Mouse (Mus musculus) ES-Bruce4 (cell line): ENCODE measurements around the gene Ngrn. TPM values are rescaled to one million over a fixed set of nuclear protein-coding genes. Genes with fewer than 3 reads are reported as not detected.

ENCODE experiments used
- H3K27ac ChIP-seq: 2 replicates; pipeline ENCODE4 v1.5.1; 2012; ENCODE audit warnings: low read length, inconsistent platforms; ENCODE audit not compliant: insufficient read depth
- H3K27me3 ChIP-seq: 2 replicates; pipeline ENCODE4 v1.6.1; 2012; ENCODE audit warnings: mild to moderate bottlenecking, low read length, inconsistent platforms; ENCODE audit not compliant: control insufficient read depth, poor library complexity, insufficient read depth, severe bottlenecking
- H3K36me3 ChIP-seq: 2 replicates; pipeline ENCODE4 v1.6.1; 2012; ENCODE audit warnings: inconsistent platforms, mild to moderate bottlenecking, low read length, moderate library complexity; ENCODE audit not compliant: control insufficient read depth, poor library complexity, insufficient read depth, severe bottlenecking
- H3K4me1 ChIP-seq: one replicate; pipeline ENCODE4 v1.8.1; 2011; ENCODE audit warnings: low read length; ENCODE audit not compliant: control insufficient read depth, insufficient read depth
- H3K4me3 ChIP-seq: 2 replicates; pipeline ENCODE4 v1.5.1; 2011; ENCODE audit warnings: low read depth, mild to moderate bottlenecking, low read length
- H3K9ac ChIP-seq: 2 replicates; pipeline ENCODE4 v1.6.1; 2012; ENCODE audit warnings: low read depth, mild to moderate bottlenecking, inconsistent platforms; ENCODE audit not compliant: poor library complexity, severe bottlenecking
- H3K9me3 ChIP-seq: replicated peaks from 2 replicates; pipeline ENCODE4 v1.6.1; 2012; ENCODE audit warnings: mild to moderate bottlenecking, low read length, inconsistent platforms; ENCODE audit not compliant: control insufficient read depth, poor library complexity, insufficient read depth, severe bottlenecking
- CTCF ChIP-seq: IDR thresholded peaks from one replicate; pipeline ENCODE4 v1.8.1; 2011; ENCODE audit warnings: low read depth, low read length
- EP300 ChIP-seq: IDR thresholded peaks from 2 replicates; pipeline ENCODE4 v1.6.1; 2011; ENCODE audit warnings: low read depth, low read length; ENCODE audit not compliant: insufficient read depth
- POLR2A ChIP-seq: IDR thresholded peaks from one replicate; pipeline ENCODE4 v1.8.1; 2011; ENCODE audit warnings: low read length; ENCODE audit not compliant: insufficient read depth
- polyA plus RNA-seq: library from polyadenylated mRNA; stranded (reverse); fragments of >200 nt; gene quantifications from 2 replicates; pipeline ENCODE4 v1.2.4, GENCODE M21; 2011; ENCODE audit warnings: low read depth; ENCODE audit not compliant: missing spikeins, insufficient read depth, insufficient read length

Ngrn gene
- polyA plus RNA-seq, 1 experiment = 32.5 TPM

- no peak overlapping the region for H3K4me3 ChIP-seq
- H3K9me3 ChIP-seq = no peaks in the 10 kb centered on the region
- peaks cover 28% of the 10 kb centered on the region for H3K36me3 ChIP-seq
- no peak for TF ChIP-seq CTCF
- no peak for TF ChIP-seq POLR2A
- TF ChIP-seq EP300 = no peak
- H3K27me3 ChIP-seq = no peaks in the 10 kb centered on the region
- H3K9ac ChIP-seq = no peak overlapping the region
- no peaks in the 10 kb centered on the region for H3K4me1 ChIP-seq
- no peak overlapping the region for H3K27ac ChIP-seq
Observed at GRCm38 (mm10) chr7:80267764-80268163, 6.7 kb downstream of the Ngrn start.

- Histone ChIP-seq H3K9ac (peak within 1 kb of the TSS; percentile 84), H3K27me3 (no peaks in the 10 kb centered on the region), H3K4me3 (peak within 1 kb of the TSS; percentile 99), H3K9me3 (no peaks in the 10 kb centered on the region), H3K4me1 (no peaks in the 10 kb centered on the region), H3K27ac (peak within 1 kb of the TSS; percentile 42; the same call in 1 of the 2 replicates), H3K36me3 (peaks cover 18% of the 10 kb centered on the region)
- TF ChIP-seq POLR2A (no peak), EP300 (no peak), CTCF (no peak)
Observed at GRCm38 (mm10) chr7:80268897-80269750, 8.1 kb downstream of the Ngrn start, which contains the start of gene Vps33b. Vps33b (plus strand) TSS chr7:80269649.

- Histone ChIP-seq H3K27ac (no peak overlapping the region), H3K4me1 (no peaks in the 10 kb centered on the region), H3K36me3 (peaks cover 11% of the 10 kb centered on the region), H3K4me3 (peak overlapping the region; percentile 99), H3K9ac (peak overlapping the region; percentile 84), H3K9me3 (no peaks in the 10 kb centered on the region), H3K27me3 (no peaks in the 10 kb centered on the region)
- no peak for TF ChIP-seq CTCF
Observed at GRCm38 (mm10) chr7:80269751-80270255, 8.8 kb downstream of the Ngrn start.

GRCm38 (mm10) chr7:80273456-80273855 is 12.4 kb downstream of the Ngrn start:
- Histone ChIP-seq H3K9me3 (no peaks in the 10 kb centered on the region), H3K36me3 (no peaks in the 10 kb centered on the region), H3K27me3 (no peaks in the 10 kb centered on the region), H3K27ac (no peak overlapping the region), H3K9ac (no peak overlapping the region), H3K4me3 (no peak overlapping the region), H3K4me1 (no peaks in the 10 kb centered on the region)
- no peak for TF ChIP-seq EP300
- TF ChIP-seq POLR2A = no peak
- TF ChIP-seq CTCF = no peak

GRCm38 (mm10) chr7:80276374-80276773 is 15.4 kb downstream of the Ngrn start:
- H3K9me3 ChIP-seq = no peaks in the 10 kb centered on the region
- TF ChIP-seq CTCF (no peak), EP300 (no peak), POLR2A (no peak)
- no peaks in the 10 kb centered on the region for H3K4me1 ChIP-seq
- H3K36me3 ChIP-seq = no peaks in the 10 kb centered on the region
- H3K27me3 ChIP-seq = no peaks in the 10 kb centered on the region
- H3K9ac ChIP-seq = no peak overlapping the region
- no peak overlapping the region for H3K27ac ChIP-seq
- no peak overlapping the region for H3K4me3 ChIP-seq

- Histone ChIP-seq H3K27me3 (no peaks in the 10 kb centered on the region), H3K4me3 (no peak overlapping the region), H3K4me1 (no peaks in the 10 kb centered on the region), H3K36me3 (peaks cover 14% of the 10 kb centered on the region), H3K9ac (no peak overlapping the region), H3K27ac (no peak overlapping the region), H3K9me3 (no peaks in the 10 kb centered on the region)
- TF ChIP-seq CTCF (no peak), POLR2A (no peak), EP300 (no peak)
Observed at GRCm38 (mm10) chr7:80280032-80280431, 19.0 kb downstream of the Ngrn start.
